Mouse (Mus musculus): ENCODE data around the gene Eef1e1. TPM values are rescaled to one million over a fixed set of nuclear protein-coding genes. Genes with fewer than 3 reads are reported as not detected.

Gene Eef1e1
- total RNA-seq, 1 experiment: 111 TPM

GRCm38 (mm10) chr13:38612608-38613007 is 46.2 kb downstream of the Eef1e1 start:
- in situ Hi-C loops (cut with MboI; ENCODE audit: low sequenced_read_pairs in 2 of 2, unreplicated experiment in 2 of 2): no loop called here
- Histone ChIP-seq H3K4me1 (ENCODE audit: control insufficient read depth in 2 of 2, insufficient read depth in 2 of 2, low read length in 2 of 2, poor library complexity in 1 of 2) (no peaks in the 10 kb centered on the region), H3K9ac (ENCODE audit: insufficient read depth, low read depth, low read length, poor library complexity, severe bottlenecking) (no peak overlapping the region), H3K9me3 (ENCODE audit: control insufficient read depth, insufficient read depth, low read depth, low read length) (no peaks in the 10 kb centered on the region), H3K4me3 (ENCODE audit: insufficient read depth in 1 of 2, low read depth in 1 of 2, low read length in 2 of 2, poor library complexity in 1 of 2, severe bottlenecking in 1 of 2) (no peak overlapping the region), H3K36me3 (ENCODE audit: control insufficient read depth, insufficient read depth, low read length, poor library complexity, severe bottlenecking) (peaks cover 6% of the 10 kb centered on the region; the same call in 1 of the 2 replicates), H3K27ac (ENCODE audit: insufficient read depth, low read depth, low read length, poor library complexity, severe bottlenecking) (no peak overlapping the region)
- TF ChIP-seq CHD2 (IDR thresholded peaks at IDR 0.05; ENCODE audit: low read depth, low read length) (no peak), MAFK (IDR thresholded peaks at IDR 0.05; ENCODE audit: insufficient read depth, low read depth, low read length) (peak; percentile 36; the same call in 1 of the 2 replicates)
- no peak for DNase-seq (ENCODE audit: low read depth, low spot score)

- no peak for TF ChIP-seq CHD2 (IDR thresholded peaks at IDR 0.05; ENCODE audit: low read depth, low read length)
- TF ChIP-seq HCFC1 (IDR thresholded peaks at IDR 0.05; ENCODE audit: borderline replicate concordance, insufficient read depth, low read length): no peak
- TF ChIP-seq ZNF384 (IDR thresholded peaks at IDR 0.05; ENCODE audit: low read depth, low read length): no peak
- TF ChIP-seq MAFK (IDR thresholded peaks at IDR 0.05; ENCODE audit: insufficient read depth, low read depth, low read length): no peak
- no peak for TF ChIP-seq ZC3H11A (IDR thresholded peaks at IDR 0.05; ENCODE audit: borderline replicate concordance, low read depth, low read length)
- in situ Hi-C loops (cut with MboI; ENCODE audit: low sequenced_read_pairs in 2 of 2, unreplicated experiment in 2 of 2): no loop called here
Measured at GRCm38 (mm10) chr13:38612179-38612578, 46.7 kb downstream of the Eef1e1 start.

GRCm38 (mm10) chr13:38610336-38610735 is 48.5 kb downstream of the Eef1e1 start:
- H3K36me3 ChIP-seq (ENCODE audit: control insufficient read depth, insufficient read depth, low read length, poor library complexity, severe bottlenecking): 0 out of 2 replicates have a peak, but pooled peaks cover 4% of the 10 kb centered on the region
- H3K4me1 ChIP-seq (ENCODE audit: control insufficient read depth in 2 of 2, insufficient read depth in 2 of 2, low read length in 2 of 2, poor library complexity in 1 of 2): no peaks in the 10 kb centered on the region
- no peak overlapping the region for H3K4me3 ChIP-seq (ENCODE audit: insufficient read depth in 1 of 2, low read depth in 1 of 2, low read length in 2 of 2, poor library complexity in 1 of 2, severe bottlenecking in 1 of 2)
- no peak overlapping the region for H3K9ac ChIP-seq (ENCODE audit: insufficient read depth, low read depth, low read length, poor library complexity, severe bottlenecking)
- H3K27ac ChIP-seq (ENCODE audit: insufficient read depth, low read depth, low read length, poor library complexity, severe bottlenecking): no peak overlapping the region
- DNase-seq (ENCODE audit: low read depth, low spot score): no peak
- no peak for TF ChIP-seq ZNF384 (IDR thresholded peaks at IDR 0.05; ENCODE audit: low read depth, low read length)
- no peak for TF ChIP-seq ZC3H11A (IDR thresholded peaks at IDR 0.05; ENCODE audit: borderline replicate concordance, low read depth, low read length)
- no peak for TF ChIP-seq MAFK (IDR thresholded peaks at IDR 0.05; ENCODE audit: insufficient read depth, low read depth, low read length)
- no peak for TF ChIP-seq HCFC1 (IDR thresholded peaks at IDR 0.05; ENCODE audit: borderline replicate concordance, insufficient read depth, low read length)
- no peak for TF ChIP-seq CHD2 (IDR thresholded peaks at IDR 0.05; ENCODE audit: low read depth, low read length)
- in situ Hi-C loops (cut with MboI; ENCODE audit: low sequenced_read_pairs in 2 of 2, unreplicated experiment in 2 of 2): no loop called here
- H3K9me3 ChIP-seq (ENCODE audit: control insufficient read depth, insufficient read depth, low read depth, low read length): no peaks in the 10 kb centered on the region

More at GRCm38 (mm10) chr13:38612179-38612578, 46.7 kb downstream of the Eef1e1 start:
- Histone ChIP-seq H3K36me3 (ENCODE audit: control insufficient read depth, insufficient read depth, low read length, poor library complexity, severe bottlenecking) (peaks cover 6% of the 10 kb centered on the region; the same call in 1 of the 2 replicates), H3K9ac (ENCODE audit: insufficient read depth, low read depth, low read length, poor library complexity, severe bottlenecking) (no peak overlapping the region), H3K4me1 (ENCODE audit: control insufficient read depth in 2 of 2, insufficient read depth in 2 of 2, low read length in 2 of 2, poor library complexity in 1 of 2) (no peaks in the 10 kb centered on the region), H3K9me3 (ENCODE audit: control insufficient read depth, insufficient read depth, low read depth, low read length) (no peaks in the 10 kb centered on the region), H3K4me3 (ENCODE audit: insufficient read depth in 1 of 2, low read depth in 1 of 2, low read length in 2 of 2, poor library complexity in 1 of 2, severe bottlenecking in 1 of 2) (no peak overlapping the region), H3K27ac (ENCODE audit: insufficient read depth, low read depth, low read length, poor library complexity, severe bottlenecking) (no peak overlapping the region)
- peak; percentile 12 for DNase-seq (ENCODE audit: low read depth, low spot score)

- Histone ChIP-seq H3K27ac (ENCODE audit: insufficient read depth, low read depth, low read length, poor library complexity, severe bottlenecking) (no peak overlapping the region), H3K4me1 (ENCODE audit: control insufficient read depth in 2 of 2, insufficient read depth in 2 of 2, low read length in 2 of 2, poor library complexity in 1 of 2) (peaks cover 0 to 2% of the 10 kb centered on the region in 2 experiments; a peak in 1 of 4 replicates), H3K4me3 (ENCODE audit: insufficient read depth in 1 of 2, low read depth in 1 of 2, low read length in 2 of 2, poor library complexity in 1 of 2, severe bottlenecking in 1 of 2) (no peak overlapping the region), H3K36me3 (ENCODE audit: control insufficient read depth, insufficient read depth, low read length, poor library complexity, severe bottlenecking) (peaks cover 3% of the 10 kb centered on the region; the same call in 1 of the 2 replicates), H3K9me3 (ENCODE audit: control insufficient read depth, insufficient read depth, low read depth, low read length) (no peaks in the 10 kb centered on the region), H3K9ac (ENCODE audit: insufficient read depth, low read depth, low read length, poor library complexity, severe bottlenecking) (no peak overlapping the region)
- DNase-seq (ENCODE audit: low read depth, low spot score): no peak
- TF ChIP-seq ZNF384 (IDR thresholded peaks at IDR 0.05; ENCODE audit: low read depth, low read length): no peak
- TF ChIP-seq HCFC1 (IDR thresholded peaks at IDR 0.05; ENCODE audit: borderline replicate concordance, insufficient read depth, low read length): no peak
- no peak for TF ChIP-seq MAFK (IDR thresholded peaks at IDR 0.05; ENCODE audit: insufficient read depth, low read depth, low read length)
- TF ChIP-seq CHD2 (IDR thresholded peaks at IDR 0.05; ENCODE audit: low read depth, low read length): no peak
- no peak for TF ChIP-seq ZC3H11A (IDR thresholded peaks at IDR 0.05; ENCODE audit: borderline replicate concordance, low read depth, low read length)
- in situ Hi-C loops (cut with MboI; ENCODE audit: low sequenced_read_pairs in 2 of 2, unreplicated experiment in 2 of 2): no loop called here
Measured at GRCm38 (mm10) chr13:38607130-38607529, 51.7 kb downstream of the Eef1e1 start.

- Histone ChIP-seq H3K9me3 (ENCODE audit: control insufficient read depth, insufficient read depth, low read depth, low read length) (no peaks in the 10 kb centered on the region), H3K36me3 (ENCODE audit: control insufficient read depth, insufficient read depth, low read length, poor library complexity, severe bottlenecking) (peaks cover 4% of the 10 kb centered on the region; the same call in 1 of the 2 replicates), H3K9ac (ENCODE audit: insufficient read depth, low read depth, low read length, poor library complexity, severe bottlenecking) (no peak overlapping the region), H3K4me3 (ENCODE audit: insufficient read depth in 1 of 2, low read depth in 1 of 2, low read length in 2 of 2, poor library complexity in 1 of 2, severe bottlenecking in 1 of 2) (no peak overlapping the region), H3K4me1 (ENCODE audit: control insufficient read depth in 2 of 2, insufficient read depth in 2 of 2, low read length in 2 of 2, poor library complexity in 1 of 2) (peaks cover 0 to 2% of the 10 kb centered on the region in 2 experiments; a peak in 1 of 4 replicates), H3K27ac (ENCODE audit: insufficient read depth, low read depth, low read length, poor library complexity, severe bottlenecking) (no peak overlapping the region)
- in situ Hi-C loops (cut with MboI; ENCODE audit: low sequenced_read_pairs in 2 of 2, unreplicated experiment in 2 of 2): no loop called here
- no peak for DNase-seq (ENCODE audit: low read depth, low spot score)
- TF ChIP-seq ZNF384 (IDR thresholded peaks at IDR 0.05; ENCODE audit: low read depth, low read length): no peak
- no peak for TF ChIP-seq CHD2 (IDR thresholded peaks at IDR 0.05; ENCODE audit: low read depth, low read length)
- TF ChIP-seq MAFK (IDR thresholded peaks at IDR 0.05; ENCODE audit: insufficient read depth, low read depth, low read length): no peak
- TF ChIP-seq HCFC1 (IDR thresholded peaks at IDR 0.05; ENCODE audit: borderline replicate concordance, insufficient read depth, low read length): no peak
- no peak for TF ChIP-seq ZC3H11A (IDR thresholded peaks at IDR 0.05; ENCODE audit: borderline replicate concordance, low read depth, low read length)
Measured at GRCm38 (mm10) chr13:38605353-38605752, 53.5 kb downstream of the Eef1e1 start.

All from ES-E14 (cell line).